Comparison of ENCODE assay signal across 8 mouse cellular contexts in the genomic region with DNA sequence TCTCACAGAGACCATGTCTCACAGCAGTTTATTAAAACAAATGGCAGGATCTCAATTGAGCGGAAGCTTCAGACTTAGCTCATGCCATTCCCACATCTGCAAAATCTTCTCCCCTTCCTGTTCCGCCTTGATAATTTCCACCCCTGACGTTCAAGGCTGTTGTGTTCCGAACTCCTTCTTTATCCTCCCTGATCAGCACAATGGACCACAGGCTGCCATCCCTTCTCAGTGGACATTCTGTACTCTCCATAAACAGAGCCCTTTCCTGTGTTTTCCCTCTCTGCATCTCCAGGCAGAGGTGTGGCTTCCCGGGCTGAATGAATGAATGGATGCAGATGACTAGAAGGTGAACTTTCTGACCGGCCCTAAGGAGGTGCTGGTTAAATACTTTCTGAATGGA. TPM values are rescaled to one million over a fixed set of nuclear protein-coding genes. Genes with fewer than 3 reads are reported as not detected.
A peak's percentile ranks its signal among the peaks of the same experiment; 100 is the strongest.
DNase-seq lines count a peak whose midpoint lies in the region; ATAC-seq lines count a peak whose summit lies in the region.

No protein-coding gene starts in this region.

- 44% methylated on average over 6 of the region's 6 CpGs for WGBS in kidney, embryonic 14.5 days
- WGBS in heart, embryonic 16.5 days = 44% methylated on average over 6 of the region's 6 CpGs
- WGBS in liver, embryonic 16.5 days (ENCODE audit: insufficient replicate concordance) = 49% methylated on average over 6 of the region's 6 CpGs
- 50% methylated on average over 6 of the region's 6 CpGs for WGBS in neural tube, embryonic 15.5 days

- H3K27me3 ChIP-seq in kidney, embryonic 14.5 days (ENCODE audit: control insufficient read depth, insufficient read depth, low read length) = no peaks in the 10 kb centered on the region
- no peaks in the 10 kb centered on the region for H3K27me3 ChIP-seq in heart, embryonic 16.5 days (ENCODE audit: control insufficient read depth, insufficient read depth, low read length)
- H3K27me3 ChIP-seq in liver, embryonic 16.5 days (ENCODE audit: control insufficient read depth, insufficient read depth, low read depth, low read length) = no peaks in the 10 kb centered on the region; the same call in 1 of the 2 replicates
- no peaks in the 10 kb centered on the region for H3K27me3 ChIP-seq in neural tube, embryonic 15.5 days (replicated peaks)

- peak overlapping the region; percentile 11; the same call in 1 of the 2 replicates for H3K4me3 ChIP-seq in kidney, embryonic 14.5 days (ENCODE audit: low read length)
- H3K4me3 ChIP-seq in heart, embryonic 16.5 days (ENCODE audit: low read length) = peak overlapping the region; percentile 26
- H3K4me3 ChIP-seq in liver, embryonic 16.5 days (ENCODE audit: low read depth, low read length) = no peak overlapping the region
- H3K4me3 ChIP-seq in neural tube, embryonic 15.5 days (replicated peaks) = peak overlapping the region; percentile 12; the same call in 1 of the 2 replicates

- no peaks in the 10 kb centered on the region for H3K36me3 ChIP-seq in kidney, embryonic 14.5 days (ENCODE audit: control insufficient read depth, insufficient read depth, low read length)
- H3K36me3 ChIP-seq in heart, embryonic 16.5 days (ENCODE audit: control insufficient read depth, insufficient read depth) = no peaks in the 10 kb centered on the region
- H3K36me3 ChIP-seq in liver, embryonic 16.5 days (ENCODE audit: control insufficient read depth, insufficient read depth) = no peaks in the 10 kb centered on the region
- H3K36me3 ChIP-seq in neural tube, embryonic 15.5 days = no peaks in the 10 kb centered on the region

- H3K4me2 ChIP-seq in kidney, embryonic 14.5 days (replicated peaks; ENCODE audit: low read depth, low read length) = peak overlapping the region; percentile 27
- H3K4me2 ChIP-seq in heart, embryonic 16.5 days (ENCODE audit: low read depth, low read length) = peak overlapping the region; percentile 58
- H3K4me2 ChIP-seq in liver, embryonic 16.5 days (ENCODE audit: low read depth, low read length) = peak overlapping the region; percentile 27; the same call in 1 of the 2 replicates
- H3K4me2 ChIP-seq in neural tube, embryonic 15.5 days = peak overlapping the region; percentile 41

- no peaks in the 10 kb centered on the region for H3K9me3 ChIP-seq in kidney, embryonic 14.5 days (ENCODE audit: control insufficient read depth, low read length)
- H3K9me3 ChIP-seq in heart, embryonic 16.5 days (replicated peaks; ENCODE audit: control insufficient read depth, low read length) = no peaks in the 10 kb centered on the region
- no peaks in the 10 kb centered on the region for H3K9me3 ChIP-seq in liver, embryonic 16.5 days (replicated peaks; ENCODE audit: control insufficient read depth, low read length)
- H3K9me3 ChIP-seq in neural tube, embryonic 15.5 days (replicated peaks) = no peaks in the 10 kb centered on the region

- no peak for ATAC-seq in kidney, embryonic 14.5 days (ENCODE audit: low FRiP score, low TSS enrichment)
- no peak for ATAC-seq in heart, embryonic 16.5 days (replicated peaks; ENCODE audit: extremely low read depth, insufficient read depth, low FRiP score)
- no peak for ATAC-seq in liver, embryonic 16.5 days (ENCODE audit: low read depth)
- no peak for ATAC-seq in neural tube, embryonic 15.5 days (ENCODE audit: low FRiP score)

- peaks cover 12% of the 10 kb centered on the region; the same call in 1 of the 2 replicates for H3K4me1 ChIP-seq in kidney, embryonic 14.5 days (ENCODE audit: control insufficient read depth, insufficient read depth, low read length)
- peaks cover 27% of the 10 kb centered on the region for H3K4me1 ChIP-seq in heart, embryonic 16.5 days (ENCODE audit: control insufficient read depth, insufficient read depth, low read length)
- H3K4me1 ChIP-seq in liver, embryonic 16.5 days (ENCODE audit: control insufficient read depth, low read depth, low read length) = peaks cover 9% of the 10 kb centered on the region
- peaks cover 39% of the 10 kb centered on the region for H3K4me1 ChIP-seq in neural tube, embryonic 15.5 days

- H3K9ac ChIP-seq in kidney, embryonic 14.5 days (ENCODE audit: low read depth, low read length) = no peak overlapping the region
- peak overlapping the region; percentile 30; the same call in 1 of the 2 replicates for H3K9ac ChIP-seq in heart, embryonic 16.5 days (ENCODE audit: low read length)
- no peak overlapping the region for H3K9ac ChIP-seq in liver, embryonic 16.5 days (ENCODE audit: low read depth, low read length)
- H3K9ac ChIP-seq in neural tube, embryonic 15.5 days (replicated peaks) = no peak overlapping the region

- no peak for DNase-seq in kidney, adult 18-20 months
- DNase-seq in spleen, postnatal 36 days (ENCODE audit: low spot score in 2 of 2) = no peak
- DNase-seq in adipocyte (ENCODE audit: low spot score) = no peak
- no peak for DNase-seq in left cerebral cortex, adult 8-10 months (ENCODE audit: low spot score in 2 of 2)

- no peak overlapping the region for H3K27ac ChIP-seq in kidney, embryonic 14.5 days (ENCODE audit: low read depth, low read length)
- peak overlapping the region; percentile 18; the same call in 1 of the 2 replicates for H3K27ac ChIP-seq in heart, embryonic 16.5 days (ENCODE audit: low read length)
- H3K27ac ChIP-seq in liver, embryonic 16.5 days (ENCODE audit: low read length) = no peak overlapping the region
- H3K27ac ChIP-seq in neural tube, embryonic 15.5 days (replicated peaks) = no peak overlapping the region

RNA-seq across cellular contexts. Expression of a gene that starts 3.1 kb away (rescaled TPM):
- polyA plus RNA-seq in kidney, embryonic 14.5 days (2014; fragmentation: Nextera tagmentation; extraction: Ambion mirVana) = 7.8 and 14.6 TPM in 2 replicates
- 4.5 and 5.5 TPM in 2 replicates for polyA plus RNA-seq in heart, embryonic 16.5 days (2015; fragmentation: Nextera tagmentation; extraction: Ambion mirVana)
- polyA plus RNA-seq in liver, embryonic 16.5 days (2015; fragmentation: Nextera tagmentation; extraction: Ambion mirVana) = 2.1 and 2.5 TPM in 2 replicates
- 6.7 and 8.0 TPM in 2 replicates for polyA plus RNA-seq in neural tube, embryonic 15.5 days (2015; fragmentation: Nextera tagmentation; extraction: Ambion mirVana)
- 10 to 100 TPM; 10.4 to 12.9 (median 11.2) TPM for total RNA-seq in left cerebral cortex, adult 8-10 months (2022)

RNA-seq across cellular contexts. Expression of a gene that starts 5.3 kb away (rescaled TPM):
- 18.4 and 25.8 TPM in 2 replicates for polyA plus RNA-seq in kidney, embryonic 14.5 days (2014; fragmentation: Nextera tagmentation; extraction: Ambion mirVana)
- 21.7 and 22.3 TPM in 2 replicates for polyA plus RNA-seq in heart, embryonic 16.5 days (2015; fragmentation: Nextera tagmentation; extraction: Ambion mirVana)
- 4.1 and 4.3 TPM in 2 replicates for polyA plus RNA-seq in liver, embryonic 16.5 days (2015; fragmentation: Nextera tagmentation; extraction: Ambion mirVana)
- polyA plus RNA-seq in neural tube, embryonic 15.5 days (2015; fragmentation: Nextera tagmentation; extraction: Ambion mirVana) = 12.5 and 14.0 TPM in 2 replicates
- 10 to 100 TPM in 1 of 4 experiments, 1 to 10 TPM in 3; 7.7 to 10.2 (median 8.3) TPM for total RNA-seq in left cerebral cortex, adult 8-10 months (2022)

RNA-seq across cellular contexts. Expression of a gene that starts 25.5 kb away (rescaled TPM):
- 5.2 and 6.3 TPM in 2 replicates for polyA plus RNA-seq in kidney, embryonic 14.5 days (2014; fragmentation: Nextera tagmentation; extraction: Ambion mirVana)
- 5.1 and 6.3 TPM in 2 replicates for polyA plus RNA-seq in heart, embryonic 16.5 days (2015; fragmentation: Nextera tagmentation; extraction: Ambion mirVana)
- polyA plus RNA-seq in liver, embryonic 16.5 days (2015; fragmentation: Nextera tagmentation; extraction: Ambion mirVana) = 0.09 and 0.34 TPM in 2 replicates
- polyA plus RNA-seq in neural tube, embryonic 15.5 days (2015; fragmentation: Nextera tagmentation; extraction: Ambion mirVana) = 85.9 and 98.3 TPM in 2 replicates
- total RNA-seq in left cerebral cortex, adult 8-10 months (2022) = 100 to 1,000 TPM; 158 to 168 (median 161) TPM

Comparison
In these comparisons a context has a peak if more than half of its experiments do, and no peak if none do; other contexts are left out.
1. RNA of a gene that starts 25.5 kb away (polyA plus RNA-seq): 85.9 to 98.3 TPM in neural tube, embryonic 15.5 days; 5.2 to 6.3 TPM in kidney, embryonic 14.5 days, 5.1 to 6.3 TPM in heart, embryonic 16.5 days and 0.09 to 0.34 TPM in liver, embryonic 16.5 days; every median in the first group is over 10 times any median in the second.
2. Peak in every context shown above with its lines, with median percentiles within 50 percentile points of each other: H3K4me2 ChIP-seq.